Mouse (Mus musculus) ES-E14 (cell line): Measurements from ENCODE around the gene Efna5.

Experiments used
- CHD2 ChIP-seq: IDR thresholded peaks from 2 replicates; pipeline ENCODE4 v1.6.1; 2014; ENCODE audit warnings: mild to moderate bottlenecking, low read depth, low read length, inconsistent platforms
- HCFC1 ChIP-seq: IDR thresholded peaks from 2 replicates; pipeline ENCODE4 v1.6.1; 2012; ENCODE audit warnings: low read length, inconsistent platforms, borderline replicate concordance; ENCODE audit not compliant: insufficient read depth
- MAFK ChIP-seq: IDR thresholded peaks from 2 replicates; pipeline ENCODE4 v1.6.1; 2014; ENCODE audit warnings: mild to moderate bottlenecking, low read depth, low read length, inconsistent platforms; ENCODE audit not compliant: insufficient read depth

GRCm38 (mm10) chr17:62627508-62627907 is 253.6 kb downstream of the Efna5 start:
- TF ChIP-seq CHD2 (no peak), MAFK (no peak), HCFC1 (no peak)
